Mouse (Mus musculus) adrenal gland, adult 18-20 months (tissue): Measurements from ENCODE around the gene Clptm1. TPM values are rescaled to one million over a fixed set of nuclear protein-coding genes. Genes with fewer than 3 reads are reported as not detected.
"Not testable (repeated sequence)": the region's sequence is repeated elsewhere in the genome, so short reads cannot be mapped to it uniquely, and the experiment has no call there.

ENCODE experiments used
- DNase-seq, 2 experiments: peaks; one replicate each; pipeline ENCODE4 v3.0.0; 2021 to 2022; ENCODE audit warnings: low spot score in 2 of 2
- total RNA-seq, 2 experiments: library from RNA; stranded (reverse); gene quantifications; 1 replicate in 1 of 2; 2 replicates in 1 of 2; pipeline ENCODE4 v1.2.3; 2021

Clptm1 gene
- total RNA-seq, 2 experiments from 2014 or later, result 136 to 157 TPM

- DNase-seq, result no peak
These were observed 53.9 kb downstream of the Clptm1 start for GRCm38 (mm10) chr7:19610969-19611368.

- no peak for DNase-seq
These were observed 55.0 kb downstream of the Clptm1 start for GRCm38 (mm10) chr7:19609641-19610332.

GRCm38 (mm10) chr7:19607291-19607690 is 57.5 kb downstream of the Clptm1 start:
- DNase-seq, result no peak

GRCm38 (mm10) chr7:19604606-19605214 is 60.1 kb downstream of the Clptm1 start:
- DNase-seq, result not testable (repeated sequence)

- peak; percentile 94 to 95 for DNase-seq
These were observed 60.8 kb downstream of the Clptm1 start, which contains the start of gene Clasrp for GRCm38 (mm10) chr7:19603849-19604605. Clasrp (minus strand) TSS chr7:19604486.

GRCm38 (mm10) chr7:19603055-19603454 is 61.8 kb downstream of the Clptm1 start:
- DNase-seq, result no peak

- DNase-seq, result no peak
These were observed 64.3 kb downstream of the Clptm1 start for GRCm38 (mm10) chr7:19600562-19600961.

- no peak for DNase-seq
These were observed 71.6 kb downstream of the Clptm1 start for GRCm38 (mm10) chr7:19593061-19593730.

GRCm38 (mm10) chr7:19589917-19590316 is 74.9 kb downstream of the Clptm1 start:
- DNase-seq, result peak; percentile 58 to 69

GRCm38 (mm10) chr7:19589207-19589606 is 75.6 kb downstream of the Clptm1 start:
- DNase-seq, result peak; percentile 31 to 60

- no peak for DNase-seq
These were observed 78.6 kb downstream of the Clptm1 start for GRCm38 (mm10) chr7:19586269-19586668.

Other genes with a start within 250 kb of the Clptm1 start
- gene Mark4, start 206.2 kb downstream of the Clptm1 start, total RNA-seq, result 10 to 100 TPM; 35.9 to 54.0 TPM
- 10 to 100 TPM; 31.7 to 36.8 TPM for gene Exoc3l2, start 201.7 kb downstream of the Clptm1 start, total RNA-seq
- 10 to 100 TPM in 1 of 2 experiments, 1 to 10 TPM in 1; 8.4 to 10.0 TPM for gene Bloc1s3, start 156.7 kb downstream of the Clptm1 start, total RNA-seq
- gene Trappc6a, start 156.6 kb downstream of the Clptm1 start, total RNA-seq, result 10 to 100 TPM; 70.0 to 92.4 TPM
- under 1 TPM in 1 of 2 experiments, not detected in 1; 0.17 TPM for gene Nkpd1, start 147.2 kb downstream of the Clptm1 start, total RNA-seq
- 10 to 100 TPM; 72.8 to 73.6 TPM for gene Ppp1r37, start 102.0 kb downstream of the Clptm1 start, total RNA-seq
- 1 to 10 TPM in 1 of 2 experiments, under 1 TPM in 1; 0.46 to 1.2 TPM for gene Zfp296, start 87.7 kb downstream of the Clptm1 start, total RNA-seq
- gene Gemin7, start 87.4 kb downstream of the Clptm1 start, total RNA-seq, result 10 to 100 TPM; 66.7 to 85.1 TPM
- gene Clasrp, start 60.5 kb downstream of the Clptm1 start, total RNA-seq, result 10 to 100 TPM; 36.5 to 36.9 TPM
- 10 to 100 TPM; 31.9 TPM for gene Relb, start 35.6 kb downstream of the Clptm1 start, total RNA-seq
- 1 to 10 TPM; 1.1 to 2.1 TPM for gene Apoc2, start 12.9 kb upstream of the Clptm1 start, total RNA-seq
- under 1 TPM in 1 of 2 experiments, not detected in 1; 0.50 TPM for gene Gm44805, start 16.4 kb upstream of the Clptm1 start, total RNA-seq
- 100 to 1,000 TPM in 1 of 2 experiments, 10 to 100 TPM in 1; 31.6 to 112 TPM for gene Apoc4, start 16.4 kb upstream of the Clptm1 start, total RNA-seq
- gene Apoc1, start 27.6 kb upstream of the Clptm1 start, total RNA-seq, result 100 to 1,000 TPM; 156 to 789 TPM
- 1,000 to 10,000 TPM; 1,225 to 1,306 TPM for gene Apoe, start 34.2 kb upstream of the Clptm1 start, total RNA-seq
- 100 to 1,000 TPM; 123 to 126 TPM for gene Tomm40, start 50.4 kb upstream of the Clptm1 start, total RNA-seq
- 100 to 1,000 TPM in 1 of 2 experiments, 10 to 100 TPM in 1; 76.9 to 105 TPM for gene Nectin2, start 85.5 kb upstream of the Clptm1 start, total RNA-seq
- gene Bcam, start 106.0 kb upstream of the Clptm1 start, total RNA-seq, result 10 to 100 TPM; 43.2 to 53.2 TPM
- under 1 TPM in 1 of 2 experiments, not detected in 1; 0.64 TPM for gene Cblc, start 131.8 kb upstream of the Clptm1 start, total RNA-seq
- 10 to 100 TPM; 21.9 to 34.8 TPM for gene Bcl3, start 157.7 kb upstream of the Clptm1 start, total RNA-seq
- gene Gm19345, start 187.0 kb upstream of the Clptm1 start, total RNA-seq, result not detected
- gene Ceacam16, start 196.3 kb upstream of the Clptm1 start, total RNA-seq, result not detected
- gene Ceacam19, start 222.9 kb upstream of the Clptm1 start, total RNA-seq, result not detected